Mouse (Mus musculus): Measurements from ENCODE around the gene Cdc34. TPM values are rescaled to one million over a fixed set of nuclear protein-coding genes. Genes with fewer than 3 reads are reported as not detected.

Gene Cdc34
- total and polyA plus RNA-seq, 2 experiments from 2014 or later, result 120 to 183 TPM

DNA sequence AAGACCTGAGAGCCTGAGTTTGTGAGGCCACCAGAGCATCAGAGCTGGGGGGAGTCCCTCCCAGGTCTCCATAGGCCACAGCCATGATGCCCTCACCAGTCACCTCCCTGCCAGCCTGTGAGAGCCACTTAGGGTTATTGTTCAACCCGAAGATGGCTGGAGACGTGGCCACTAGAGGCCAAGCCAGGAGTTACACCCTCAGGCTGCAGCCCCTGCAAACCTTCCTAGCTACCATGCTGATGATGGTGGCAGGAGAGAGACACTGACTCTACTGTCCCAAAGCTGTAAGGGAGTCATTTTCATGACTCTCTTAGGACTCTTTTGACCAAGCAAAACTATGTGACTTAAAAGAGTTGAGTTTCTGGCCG is 9.9 kb upstream of the Cdc34 start:
- TF ChIP-seq CTCF (IDR thresholded peaks at IDR 0.05; ENCODE audit: low read depth) (no peak), EP300 (IDR thresholded peaks at IDR 0.05; ENCODE audit: low read depth) (no peak)
- H3K4me1 ChIP-seq (ENCODE audit: control insufficient read depth, insufficient read depth), result 0 out of 2 replicates have a peak, but pooled peaks cover 9% of the 10 kb centered on the region
- no peak overlapping the region for H3K4me2 ChIP-seq (ENCODE audit: low read depth, low read length)
- WGBS, result 70% methylated on average over 3 of the region's 3 CpGs
- no peak for DNase-seq (ENCODE audit: low spot score)
- H3K27me3 ChIP-seq (ENCODE audit: control insufficient read depth, insufficient read depth, low read length), result no peaks in the 10 kb centered on the region
- H3K36me3 ChIP-seq (replicated peaks; ENCODE audit: control insufficient read depth, insufficient read depth, low read length), result 0 out of 2 replicates have a peak, but pooled peaks cover 6% of the 10 kb centered on the region
- H3K4me3 ChIP-seq (ENCODE audit: low read depth, low read length), result no peak overlapping the region
- ATAC-seq (ENCODE audit: insufficient read depth, low read depth), result no peak
- no peaks in the 10 kb centered on the region for H3K9me3 ChIP-seq (replicated peaks; ENCODE audit: control insufficient read depth, low read length)
- no peak overlapping the region for H3K27ac ChIP-seq (ENCODE audit: low read depth)
- no peak overlapping the region for H3K9ac ChIP-seq (replicated peaks; ENCODE audit: low read depth, low read length)

DNA sequence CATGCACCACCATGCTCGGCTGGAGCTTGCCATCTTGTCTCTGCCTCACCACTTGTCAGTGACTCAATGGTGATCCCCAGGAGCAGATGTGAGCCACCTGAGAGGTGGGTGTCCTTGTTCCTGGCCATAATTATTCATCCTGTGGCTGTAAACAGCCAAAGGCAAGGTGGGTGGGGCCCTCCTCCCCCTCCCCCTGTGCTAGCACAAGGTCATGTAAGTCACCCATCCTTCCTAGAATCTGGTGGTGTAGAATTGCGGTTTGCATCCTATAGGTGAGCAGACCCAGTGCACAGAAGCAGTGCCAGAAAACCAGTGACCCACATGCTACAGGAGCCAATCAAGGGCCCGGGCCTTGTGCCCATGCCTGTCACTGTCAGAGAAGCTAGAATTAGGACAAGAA is 8.9 kb upstream of the Cdc34 start:
- Histone ChIP-seq H3K4me1 (ENCODE audit: control insufficient read depth, insufficient read depth) (0 out of 2 replicates have a peak, but pooled peaks cover 9% of the 10 kb centered on the region), H3K36me3 (replicated peaks; ENCODE audit: control insufficient read depth, insufficient read depth, low read length) (0 out of 2 replicates have a peak, but pooled peaks cover 6% of the 10 kb centered on the region), H3K27me3 (ENCODE audit: control insufficient read depth, insufficient read depth, low read length) (no peaks in the 10 kb centered on the region), H3K27ac (ENCODE audit: low read depth) (no peak overlapping the region), H3K4me3 (ENCODE audit: low read depth, low read length) (no peak overlapping the region), H3K9ac (replicated peaks; ENCODE audit: low read depth, low read length) (no peak overlapping the region), H3K9me3 (replicated peaks; ENCODE audit: control insufficient read depth, low read length) (no peaks in the 10 kb centered on the region), H3K4me2 (ENCODE audit: low read depth, low read length) (no peak overlapping the region)
- TF ChIP-seq EP300 (IDR thresholded peaks at IDR 0.05; ENCODE audit: low read depth) (no peak), CTCF (IDR thresholded peaks at IDR 0.05; ENCODE audit: low read depth) (no peak)
- WGBS, result 91% methylated on average over 3 of the region's 3 CpGs
- DNase-seq (ENCODE audit: low spot score) (no peak), ATAC-seq (ENCODE audit: insufficient read depth, low read depth) (no peak)

- DNase-seq (ENCODE audit: low spot score) (no peak), ATAC-seq (ENCODE audit: insufficient read depth, low read depth) (0 out of 2 replicates have a peak, but pooled peaks have one; percentile 4)
- Histone ChIP-seq H3K9ac (replicated peaks; ENCODE audit: low read depth, low read length) (no peak overlapping the region), H3K4me3 (ENCODE audit: low read depth, low read length) (no peak overlapping the region), H3K9me3 (replicated peaks; ENCODE audit: control insufficient read depth, low read length) (no peaks in the 10 kb centered on the region), H3K27me3 (ENCODE audit: control insufficient read depth, insufficient read depth, low read length) (no peaks in the 10 kb centered on the region), H3K36me3 (replicated peaks; ENCODE audit: control insufficient read depth, insufficient read depth, low read length) (0 out of 2 replicates have a peak, but pooled peaks cover 6% of the 10 kb centered on the region), H3K27ac (ENCODE audit: low read depth) (no peak overlapping the region), H3K4me2 (ENCODE audit: low read depth, low read length) (no peak overlapping the region), H3K4me1 (ENCODE audit: control insufficient read depth, insufficient read depth) (0 out of 2 replicates have a peak, but pooled peaks cover 2% of the 10 kb centered on the region)
- WGBS, result 49% methylated on average over 43 of the region's 44 CpGs
- TF ChIP-seq EP300 (IDR thresholded peaks at IDR 0.05; ENCODE audit: low read depth) (no peak), CTCF (IDR thresholded peaks at IDR 0.05; ENCODE audit: low read depth) (no peak)
Observed at GRCm38 (mm10) chr10:79675346-79676035, 6.5 kb upstream of the Cdc34 start.

- ATAC-seq (ENCODE audit: insufficient read depth, low read depth) (no peak), DNase-seq (ENCODE audit: low spot score) (no peak)
- peaks cover 14% of the 10 kb centered on the region for H3K36me3 ChIP-seq (replicated peaks; ENCODE audit: control insufficient read depth, insufficient read depth, low read length)
- H3K9ac ChIP-seq (replicated peaks; ENCODE audit: low read depth, low read length), result no peak overlapping the region
- H3K4me3 ChIP-seq (ENCODE audit: low read depth, low read length), result peak overlapping the region; percentile 90
- WGBS, result 32% methylated on average over 11 of the region's 11 CpGs
- H3K4me1 ChIP-seq (ENCODE audit: control insufficient read depth, insufficient read depth), result peaks cover 19% of the 10 kb centered on the region
- TF ChIP-seq CTCF (IDR thresholded peaks at IDR 0.05; ENCODE audit: low read depth) (no peak), EP300 (IDR thresholded peaks at IDR 0.05; ENCODE audit: low read depth) (no peak)
- H3K9me3 ChIP-seq (replicated peaks; ENCODE audit: control insufficient read depth, low read length), result no peaks in the 10 kb centered on the region
- H3K27ac ChIP-seq (ENCODE audit: low read depth), result peak overlapping the region; percentile 96
- H3K27me3 ChIP-seq (ENCODE audit: control insufficient read depth, insufficient read depth, low read length), result no peaks in the 10 kb centered on the region
- H3K4me2 ChIP-seq (ENCODE audit: low read depth, low read length), result peak overlapping the region; percentile 64
Observed at GRCm38 (mm10) chr10:79680606-79681495, 1.1 kb upstream of the Cdc34 start.

- WGBS, result under 1% methylated on average over 10 of the region's 10 CpGs
- H3K4me2 ChIP-seq (ENCODE audit: low read depth, low read length), result peak overlapping the region; percentile 88
- TF ChIP-seq CTCF (IDR thresholded peaks at IDR 0.05; ENCODE audit: low read depth) (no peak), EP300 (IDR thresholded peaks at IDR 0.05; ENCODE audit: low read depth) (no peak)
- ATAC-seq (ENCODE audit: insufficient read depth, low read depth), result no peak; the same call in 1 of the 2 replicates
- peaks cover 31% of the 10 kb centered on the region for H3K36me3 ChIP-seq (replicated peaks; ENCODE audit: control insufficient read depth, insufficient read depth, low read length)
- peak overlapping the region; percentile 94 for H3K9ac ChIP-seq (replicated peaks; ENCODE audit: low read depth, low read length)
- H3K9me3 ChIP-seq (replicated peaks; ENCODE audit: control insufficient read depth, low read length), result no peaks in the 10 kb centered on the region
- H3K27ac ChIP-seq (ENCODE audit: low read depth), result peak overlapping the region; percentile 96
- H3K27me3 ChIP-seq (ENCODE audit: control insufficient read depth, insufficient read depth, low read length), result no peaks in the 10 kb centered on the region
- no peak for DNase-seq (ENCODE audit: low spot score)
- H3K4me1 ChIP-seq (ENCODE audit: control insufficient read depth, insufficient read depth), result peaks cover 30% of the 10 kb centered on the region
- H3K4me3 ChIP-seq (ENCODE audit: low read depth, low read length), result peak overlapping the region; percentile 90
Observed at GRCm38 (mm10) chr10:79682551-79682915, 538 bp downstream of the Cdc34 start.
